Mouse (Mus musculus): ENCODE data around the gene Aatf.
A peak's percentile ranks its signal among the peaks of the same experiment; 100 is the strongest.
"Not testable (repeated sequence)": the region's sequence is repeated elsewhere in the genome, so short reads cannot be mapped to it uniquely, and the experiment has no call there.

Aatf gene

DNA sequence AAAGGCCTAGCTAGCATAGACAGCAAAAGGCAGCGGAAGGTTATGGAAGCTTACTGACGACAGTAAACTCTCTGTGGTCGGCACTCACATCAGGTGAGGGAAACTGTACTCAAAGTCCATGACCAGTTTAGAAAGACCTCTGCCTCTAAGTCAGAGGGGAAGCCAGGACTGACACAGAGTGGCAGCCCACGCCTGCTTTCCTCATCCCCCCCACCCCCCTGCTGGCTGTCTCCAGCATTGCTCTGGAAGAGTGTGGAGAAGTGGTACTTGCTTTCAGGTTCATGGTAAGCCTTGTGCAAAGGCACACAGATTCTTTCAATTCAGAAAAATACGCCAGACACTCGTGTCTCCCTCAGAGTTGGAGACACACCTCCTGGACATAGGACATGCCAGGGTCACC is 78.4 kb downstream of the Aatf start:
- DNase-seq: no peak

DNA sequence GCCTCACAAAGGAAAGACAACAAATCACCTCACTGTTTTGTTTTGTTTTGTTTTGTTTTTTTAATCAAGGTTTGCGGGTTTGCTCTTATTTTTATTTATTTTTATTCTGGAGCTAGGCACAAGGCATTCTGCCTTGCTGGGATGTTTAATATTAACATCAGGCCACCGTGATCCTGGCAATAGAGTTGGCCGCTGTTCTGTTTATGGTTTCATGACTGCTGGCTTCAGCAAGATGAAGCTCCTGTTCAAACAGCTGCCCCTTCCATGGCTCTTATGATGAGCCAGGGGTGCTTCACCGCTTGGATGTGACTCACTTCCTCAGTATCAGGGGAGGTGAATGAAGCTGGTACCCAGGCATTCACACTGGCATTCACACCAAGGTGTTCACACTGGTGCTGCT is 83.0 kb downstream of the Aatf start:
- DNase-seq: no peak

DNA sequence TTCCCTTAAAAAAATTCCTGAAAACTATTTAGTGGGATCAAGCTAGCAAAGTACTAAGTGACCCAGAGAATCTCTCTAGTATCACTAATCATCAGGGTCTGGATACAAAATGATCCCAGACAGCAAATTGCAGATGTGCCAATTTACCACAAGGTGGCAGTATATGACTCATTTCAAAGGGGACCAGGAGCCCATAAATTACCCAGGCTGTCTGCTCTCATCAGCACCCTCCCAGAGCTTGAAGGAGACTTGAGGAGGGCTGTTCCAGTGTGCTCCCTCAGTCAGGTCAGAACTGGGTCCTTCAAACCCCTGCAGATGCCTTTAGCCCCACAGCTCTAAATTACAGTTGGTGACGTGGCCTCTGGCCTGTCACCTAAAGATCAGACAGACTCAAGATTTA is 83.7 kb downstream of the Aatf start:
- DNase-seq: peak in 1 of 2 experiments; percentile 15

DNA sequence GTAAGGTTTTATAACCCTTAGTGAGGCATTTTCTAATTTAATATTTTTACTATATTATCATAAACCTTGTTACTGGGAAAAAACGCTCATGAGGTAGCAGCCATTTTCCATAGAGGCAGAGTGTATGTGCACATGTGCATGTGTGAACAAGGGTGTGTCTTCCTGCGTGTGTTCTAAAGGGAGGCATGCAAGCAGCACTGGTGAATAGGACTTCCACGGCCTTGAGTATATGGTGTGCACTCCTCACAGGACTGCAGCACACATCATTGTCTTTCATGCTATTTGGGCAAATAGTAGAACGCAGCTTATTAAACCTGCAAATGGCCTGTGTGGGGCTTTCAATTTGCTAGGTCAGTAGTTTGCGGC is 86.7 kb downstream of the Aatf start:
- DNase-seq: no peak

DNA sequence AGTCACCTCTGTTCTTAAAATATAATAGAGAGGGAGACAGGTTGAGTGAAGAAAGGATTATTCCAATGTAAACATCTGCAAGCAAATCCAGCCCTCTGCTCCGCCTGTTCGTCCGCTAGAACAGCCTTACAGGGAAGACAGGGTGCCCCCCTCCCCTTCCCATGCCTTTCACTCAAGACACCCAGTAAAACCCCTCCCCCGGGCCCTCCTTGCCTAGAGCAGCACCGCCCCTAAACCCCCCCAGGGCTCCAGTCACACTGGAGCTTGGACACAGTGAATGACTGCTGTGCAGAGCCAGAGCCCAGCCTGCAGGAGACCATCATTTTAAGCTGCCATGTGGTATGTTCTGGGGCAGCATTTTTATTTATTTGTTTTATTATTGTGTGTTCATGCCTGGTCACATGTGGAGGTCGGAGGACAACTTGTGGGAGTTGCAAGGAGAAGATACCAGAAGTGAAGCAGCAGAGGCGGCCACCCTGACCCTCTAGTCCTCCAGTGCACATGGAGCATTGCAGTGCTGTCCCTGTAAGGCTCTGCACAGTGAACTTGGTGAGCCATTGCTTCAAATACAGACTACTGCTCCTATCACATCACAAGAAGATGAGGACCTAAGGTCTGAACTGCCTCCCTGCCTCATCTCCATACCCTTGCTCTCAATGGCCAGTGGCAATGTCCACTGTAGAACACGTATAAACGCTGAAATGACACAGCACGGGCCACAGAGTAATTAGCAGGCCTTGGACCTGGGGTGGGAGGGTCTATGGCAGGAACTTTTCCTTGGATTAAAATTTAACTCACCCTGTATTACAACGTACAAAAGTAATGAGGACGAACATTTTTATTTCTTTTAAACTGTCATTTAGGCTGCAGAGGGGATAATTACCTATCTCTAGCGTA is 87.3 kb downstream of the Aatf start:
- no peak for DNase-seq

DNA sequence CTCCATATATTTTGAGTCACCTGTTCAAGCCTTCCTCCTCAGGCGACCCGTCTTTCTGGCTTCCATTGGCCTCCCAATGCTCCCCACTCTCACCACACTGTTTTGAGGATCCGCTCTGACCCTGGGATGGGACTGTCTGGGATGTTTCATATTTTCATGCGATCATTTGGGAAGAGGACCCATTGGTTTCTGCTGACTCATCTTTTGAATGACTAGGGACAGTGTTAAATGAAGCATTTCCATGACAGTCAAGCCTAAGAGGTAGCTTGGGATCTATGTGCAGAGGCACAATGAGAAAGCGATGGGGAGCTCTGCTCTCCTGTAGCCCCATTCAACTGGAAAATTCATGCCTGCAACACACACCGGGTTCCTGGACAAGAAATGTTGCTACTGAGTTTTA is 92.5 kb downstream of the Aatf start:
- DNase-seq: no peak

DNA sequence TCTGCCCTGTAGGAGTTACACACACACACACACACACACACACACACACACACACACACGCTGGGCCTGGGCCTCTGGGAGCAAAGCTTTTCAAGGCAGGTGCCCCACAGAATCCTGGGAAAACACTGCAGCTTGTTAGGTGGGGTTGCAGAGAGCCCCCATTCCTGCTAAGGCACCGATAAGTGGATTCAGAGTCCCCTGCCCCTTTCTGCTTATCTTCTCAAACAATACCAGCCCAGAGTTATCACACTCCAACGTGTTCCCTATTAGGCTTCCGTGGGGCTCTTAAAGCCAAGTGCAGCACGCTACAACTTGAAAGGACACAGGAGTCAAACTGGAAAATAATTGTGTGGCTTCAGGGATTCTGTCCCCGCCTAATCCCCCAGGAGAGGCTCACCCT is 100.2 kb downstream of the Aatf start:
- no peak for DNase-seq

DNA sequence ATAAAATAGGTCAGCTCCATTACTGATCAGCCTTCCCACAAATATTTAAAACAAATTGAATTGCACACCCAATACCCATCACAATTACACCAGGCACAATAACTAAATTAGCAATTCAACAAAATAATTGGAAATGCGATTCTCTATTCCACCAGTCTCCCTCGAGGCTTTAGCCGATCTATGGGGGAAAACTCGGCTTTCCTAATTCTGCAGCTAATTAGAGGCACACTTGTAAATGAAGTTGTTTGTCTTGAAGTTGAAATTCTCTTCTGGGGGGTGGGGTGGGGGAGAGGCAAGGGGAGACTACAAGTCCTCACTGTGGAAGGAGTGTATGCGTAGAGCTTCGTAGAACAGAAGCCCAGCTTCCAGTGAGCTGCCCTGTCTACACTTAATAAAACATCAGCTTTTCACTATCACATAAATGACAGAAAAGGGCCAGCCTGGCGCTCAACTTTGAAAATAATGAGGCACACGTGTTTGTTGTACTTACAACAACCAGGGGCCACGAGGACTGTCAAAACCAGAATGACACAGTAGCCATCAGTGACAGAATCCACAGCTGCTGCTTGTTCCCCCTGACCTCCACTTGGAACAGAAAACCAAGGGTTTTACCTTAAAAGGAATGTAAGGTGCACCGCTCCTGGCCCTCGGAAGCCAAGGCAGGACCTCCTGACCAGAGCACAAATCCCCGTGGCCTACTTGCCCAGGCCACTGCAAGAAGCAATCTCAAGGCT is 101.0 kb downstream of the Aatf start:
- DNase-seq: no peak

DNA sequence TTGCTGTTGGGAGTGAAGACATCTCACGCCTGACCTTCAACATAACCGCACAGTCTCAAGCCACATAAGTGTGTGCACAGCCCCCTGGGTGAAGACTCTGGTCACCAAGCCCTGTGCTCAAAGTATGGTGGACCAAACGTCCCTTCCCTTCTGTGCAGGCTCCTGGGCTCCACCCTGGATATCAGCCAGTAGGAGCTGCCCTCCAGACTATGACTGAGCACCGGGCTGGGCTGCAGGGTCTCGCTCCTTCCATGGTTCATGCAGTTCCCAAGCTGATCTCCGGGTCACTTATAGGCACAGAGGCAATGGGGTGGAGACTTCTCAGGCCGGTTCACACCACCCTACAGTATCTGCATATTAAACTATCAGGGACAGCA is 101.7 kb downstream of the Aatf start:
- no peak for DNase-seq

DNA sequence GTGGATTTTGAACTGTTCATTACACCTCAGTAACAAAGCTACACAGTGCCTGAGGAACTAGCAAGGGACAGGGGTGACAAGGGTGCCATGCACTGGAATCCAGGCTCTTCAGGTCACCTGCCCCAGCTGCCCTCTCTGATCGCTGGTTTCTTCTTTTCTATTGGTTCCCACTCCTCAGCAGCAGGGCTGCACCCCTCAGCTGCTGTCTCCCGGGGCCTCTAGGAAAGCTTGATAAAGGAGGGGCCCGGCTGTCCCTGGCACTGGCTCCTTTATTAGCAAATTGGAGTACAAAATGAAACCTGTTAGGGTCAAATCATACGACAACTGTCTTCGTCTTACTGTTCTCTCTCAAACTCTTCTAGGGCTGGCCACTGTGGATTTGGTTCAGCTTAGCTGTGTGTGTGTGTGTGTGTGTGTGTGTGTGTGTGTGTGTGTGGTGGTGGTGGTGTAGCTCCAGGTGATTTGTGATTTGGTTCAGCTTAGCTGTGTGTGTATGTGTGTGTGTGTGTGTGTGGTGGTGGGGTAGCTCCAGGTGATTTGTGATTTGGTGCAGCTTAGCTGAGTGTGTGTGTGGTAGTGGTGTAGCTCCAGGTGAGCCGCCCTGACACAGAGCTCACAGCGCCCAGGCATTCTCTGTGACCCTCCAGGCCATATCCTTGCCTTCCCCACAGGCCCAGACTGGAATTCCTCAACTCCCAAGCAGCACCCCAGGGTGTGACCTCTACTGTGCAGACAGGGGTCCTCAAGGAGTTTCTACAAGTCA is 102.3 kb downstream of the Aatf start:
- DNase-seq: no peak

DNA sequence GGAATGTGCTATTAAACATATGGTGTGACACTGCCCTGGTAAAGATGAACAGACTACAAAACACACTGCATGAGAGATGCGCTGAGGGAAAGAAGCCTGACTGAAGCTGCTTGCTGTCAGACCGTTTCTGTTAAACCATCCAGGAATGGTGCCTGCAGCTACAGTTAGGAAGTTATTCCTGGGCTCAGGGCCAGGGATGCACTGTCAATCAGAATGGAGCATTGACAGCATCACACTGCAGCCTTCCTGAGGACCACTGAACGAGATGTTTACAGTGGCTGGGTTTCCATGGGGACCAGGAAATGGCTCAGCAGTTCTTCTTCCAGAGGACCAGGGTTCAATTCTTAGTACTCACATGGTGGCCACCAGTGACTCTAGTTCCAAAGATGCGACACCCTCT is 102.9 kb downstream of the Aatf start:
- no peak for DNase-seq

DNA sequence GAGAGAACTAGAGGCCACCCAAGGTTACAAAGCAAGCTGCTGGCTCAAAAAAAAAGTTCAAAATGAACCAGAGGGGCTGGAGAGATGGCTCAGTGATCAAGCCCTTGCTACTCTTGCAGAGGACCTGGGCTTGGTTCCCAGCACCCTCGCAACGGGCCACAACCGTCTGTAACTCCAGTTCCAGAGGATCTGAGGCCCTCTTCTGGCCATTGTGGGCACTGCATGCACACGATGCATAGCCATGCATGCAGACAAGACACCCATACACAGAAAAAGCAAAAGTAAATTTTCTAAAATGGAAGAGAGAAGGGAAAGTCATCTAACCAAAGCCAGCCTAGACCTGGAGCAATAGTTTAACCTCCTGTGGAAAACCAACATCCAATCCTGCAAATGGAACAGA is 106.6 kb downstream of the Aatf start:
- DNase-seq: no peak

DNA sequence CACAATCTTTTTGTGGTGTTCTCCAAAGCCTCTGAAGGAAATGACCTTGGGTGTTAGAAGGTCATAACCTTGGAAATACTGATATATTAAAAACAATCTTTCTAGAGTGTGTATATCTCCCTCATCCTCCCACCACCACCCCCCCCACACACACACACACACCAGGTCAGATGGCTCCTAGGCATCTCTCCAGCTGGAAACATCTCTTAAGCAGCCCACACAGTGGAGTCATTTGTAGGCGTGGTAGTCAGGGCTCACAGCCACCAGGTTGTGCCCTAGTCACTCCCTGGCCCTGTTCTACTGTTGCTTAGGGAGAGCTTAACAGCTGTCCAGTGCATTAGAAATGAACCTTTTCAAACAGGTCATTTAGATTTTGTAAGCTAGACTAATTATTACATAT is 118.3 kb downstream of the Aatf start:
- peak in 1 of 2 experiments; percentile 8 for DNase-seq

DNA sequence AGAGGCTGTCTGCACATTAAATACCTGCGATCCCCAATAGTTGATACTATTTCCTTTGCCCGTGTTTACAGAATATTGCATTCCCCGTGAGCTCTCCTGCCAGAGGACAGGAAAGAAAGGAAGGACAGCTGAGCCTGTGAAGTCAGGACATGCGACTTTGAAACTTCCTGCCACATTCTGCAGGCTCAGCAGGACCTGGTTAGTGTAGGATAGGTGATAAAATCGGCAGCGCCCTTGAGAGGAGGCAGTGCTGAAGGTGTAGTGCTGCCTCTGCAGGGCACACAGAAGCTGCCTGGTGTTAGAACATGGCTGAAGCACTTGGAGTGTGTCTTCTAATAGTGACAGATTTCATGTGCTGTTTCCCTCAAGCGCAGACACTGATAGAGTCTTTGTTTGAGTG is 119.8 kb downstream of the Aatf start:
- DNase-seq: no peak

DNA sequence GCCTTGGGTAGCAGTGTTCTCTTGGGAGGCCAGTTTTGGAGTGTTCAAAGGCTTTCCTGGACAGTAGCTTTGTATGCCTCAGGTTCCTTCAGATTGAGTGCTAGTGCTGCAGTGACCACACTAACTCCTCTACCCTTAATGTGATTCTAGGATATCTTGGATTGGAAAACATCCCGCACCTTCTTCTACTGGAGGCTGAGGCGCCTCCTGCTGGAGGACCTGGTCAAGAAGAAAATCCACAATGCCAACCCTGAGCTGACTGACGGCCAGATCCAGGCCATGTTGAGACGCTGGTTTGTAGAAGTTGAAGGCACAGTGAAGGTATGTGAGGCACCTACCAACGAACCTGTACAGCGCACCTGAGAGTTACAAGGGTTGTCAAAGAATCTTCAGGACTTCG is 121.3 kb downstream of the Aatf start:
- not testable (repeated sequence) for DNase-seq

DNA sequence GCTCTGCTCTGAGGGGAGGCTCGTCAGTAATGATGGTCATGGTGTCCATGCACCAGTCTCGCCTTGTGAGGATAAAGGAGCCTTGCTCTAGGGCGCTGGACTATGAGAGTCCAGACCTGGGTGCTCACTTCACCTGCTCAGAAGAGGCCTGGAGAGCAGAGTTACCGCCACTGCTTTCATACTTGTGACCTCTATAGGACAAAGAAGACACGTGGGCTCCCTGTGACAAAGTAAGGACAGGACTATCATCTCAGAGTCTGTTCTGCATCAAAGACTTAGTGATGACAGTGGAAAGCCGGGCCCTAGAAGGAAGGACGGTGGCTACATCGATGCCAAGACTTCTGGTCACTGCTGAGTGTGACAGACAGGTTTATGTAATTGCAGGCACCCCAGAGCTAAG is 122.2 kb downstream of the Aatf start:
- no peak for DNase-seq

DNA sequence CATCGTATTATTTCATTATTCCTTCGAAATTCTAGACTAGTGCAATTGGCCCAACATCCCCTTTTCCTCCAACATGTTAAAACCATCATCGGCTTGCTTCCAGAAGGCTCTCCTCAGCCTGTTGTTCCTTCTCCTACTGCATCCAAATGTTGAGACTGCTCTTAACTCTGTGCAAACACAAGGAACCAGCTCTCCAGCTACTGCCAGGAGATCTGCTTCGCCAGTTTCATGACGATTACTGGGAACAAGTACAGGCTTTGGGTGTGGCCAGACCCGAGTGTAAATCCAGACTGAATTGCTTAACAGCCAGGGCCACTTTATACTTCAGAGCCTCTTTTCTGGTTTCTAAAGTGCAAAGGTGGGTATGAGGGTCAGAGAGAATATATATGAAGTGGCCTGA is 124.0 kb downstream of the Aatf start:
- DNase-seq: peak; percentile 64 to 76

DNA sequence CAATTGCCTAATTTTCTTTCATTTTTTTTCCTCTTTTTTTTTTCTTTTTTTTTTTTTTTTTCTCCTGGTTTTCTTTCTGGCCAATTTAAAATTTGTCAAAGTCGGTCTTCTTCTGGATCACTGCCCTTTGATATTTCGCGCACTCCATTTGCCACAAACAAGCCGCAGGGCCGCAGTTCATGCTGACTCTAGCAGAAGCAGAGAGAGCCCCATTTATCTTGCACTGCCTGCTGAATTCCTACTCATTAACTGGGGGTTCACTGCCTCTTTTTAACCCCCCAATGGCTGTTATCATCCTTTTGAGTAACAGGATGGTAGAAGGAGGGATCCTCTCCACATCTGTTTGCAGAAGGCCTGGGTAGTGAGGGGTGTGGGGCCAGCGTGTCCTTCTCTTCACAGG is 129.4 kb downstream of the Aatf start:
- no peak for DNase-seq

DNA sequence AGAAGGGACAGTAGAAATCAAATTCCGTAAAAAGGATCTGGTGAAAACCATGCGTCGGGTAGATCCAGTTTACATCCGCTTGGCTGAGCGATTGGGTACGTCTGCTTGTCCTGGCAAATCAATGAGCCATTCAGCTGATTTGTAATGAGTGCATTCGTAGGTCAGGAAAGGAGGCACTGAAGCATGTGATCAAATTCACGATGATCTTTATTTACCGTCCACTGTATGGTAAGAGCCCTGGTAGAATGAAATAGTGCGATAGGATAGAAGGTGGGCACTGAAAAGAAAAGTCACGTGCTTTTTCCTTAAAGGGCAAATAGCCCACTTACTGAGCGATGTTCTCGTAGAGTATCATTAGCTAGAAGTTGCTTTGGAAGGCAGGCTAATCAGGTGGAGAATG is 130.9 kb downstream of the Aatf start:
- DNase-seq: no peak

DNA sequence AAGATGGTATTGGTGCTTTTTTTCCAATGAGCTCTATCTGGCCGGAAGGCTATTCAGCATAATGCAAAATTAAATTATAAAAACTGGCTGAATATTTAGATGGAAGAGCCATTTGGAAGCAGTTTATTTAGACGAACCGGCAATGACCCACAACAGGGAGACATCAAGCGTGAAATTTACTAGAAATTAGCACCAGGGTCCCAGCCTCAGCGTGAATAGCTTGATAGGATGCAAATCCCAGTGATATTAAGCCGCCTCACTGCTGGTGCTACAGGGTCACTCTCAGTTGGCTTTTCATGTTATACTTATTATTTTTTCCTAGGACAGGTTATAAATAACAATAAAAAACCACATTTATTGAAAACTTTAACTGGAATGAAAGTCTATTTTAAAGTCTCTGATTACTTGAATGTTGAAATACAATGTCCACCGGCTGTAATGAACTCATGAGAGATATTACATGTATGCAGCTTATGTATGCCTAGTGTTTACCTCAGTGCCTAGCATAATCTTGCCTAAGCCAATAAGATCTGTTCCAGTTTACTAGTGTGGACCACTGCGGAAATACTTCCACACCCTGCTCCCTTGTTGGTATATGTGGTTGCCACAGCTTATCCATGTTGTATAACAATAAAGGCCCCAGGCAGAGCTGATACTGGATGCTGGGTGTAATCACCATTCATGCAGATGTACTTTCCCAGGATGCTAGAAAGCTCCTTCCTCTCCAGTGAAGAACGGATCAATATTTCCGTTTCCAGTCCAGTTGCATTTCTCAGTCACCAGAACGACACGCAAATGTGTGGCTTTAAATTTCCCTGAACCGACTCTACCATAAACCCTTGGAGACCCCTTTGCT is 136.6 kb downstream of the Aatf start:
- no peak for DNase-seq

DNA sequence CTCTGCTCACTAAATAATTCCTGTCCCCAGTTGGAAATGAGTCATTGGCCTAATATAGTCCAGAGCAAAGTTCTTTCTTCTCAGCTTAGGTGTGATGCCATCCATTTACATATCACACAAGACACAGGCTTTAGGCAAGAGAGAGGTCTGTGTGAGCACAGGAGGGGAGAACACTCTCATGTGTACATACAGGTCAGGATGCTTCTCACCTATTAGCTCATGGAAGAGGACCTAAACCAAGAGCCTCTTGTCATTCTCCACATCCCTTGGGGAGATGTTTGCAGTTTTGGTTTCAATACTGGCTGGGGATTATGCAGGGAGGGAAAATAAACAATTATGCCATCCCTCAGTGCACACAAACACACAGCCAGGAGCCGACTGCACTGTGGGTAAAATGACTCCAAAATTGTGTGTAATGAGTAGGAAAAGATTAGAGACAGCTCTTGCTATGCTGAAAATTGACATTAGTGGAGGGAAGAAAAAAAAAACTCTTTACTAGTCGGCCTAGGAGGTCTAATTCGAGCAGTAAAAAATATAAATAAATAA is 137.3 kb downstream of the Aatf start:
- no peak for DNase-seq

DNA sequence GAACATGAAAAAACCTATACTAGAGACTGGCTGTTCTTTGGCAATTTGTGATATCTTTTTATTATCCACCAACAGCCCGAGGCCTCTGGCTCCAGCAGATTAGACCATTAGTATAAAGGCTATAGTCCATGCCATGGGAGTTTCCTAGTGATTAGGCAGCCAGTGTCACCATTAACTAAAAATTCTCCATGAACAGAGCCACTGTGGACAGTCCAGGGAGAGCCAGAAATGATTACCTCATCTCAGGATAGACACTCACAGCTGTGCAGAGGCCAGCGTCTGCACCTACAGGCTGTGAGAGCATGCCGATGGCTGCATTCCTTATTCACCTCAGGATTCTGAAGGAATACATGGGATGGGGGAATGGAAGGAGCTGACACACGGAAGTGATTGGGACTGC is 140.2 kb downstream of the Aatf start:
- DNase-seq: no peak
